Mouse (Mus musculus): ENCODE measurements around the gene Pkhd1.

- TF ChIP-seq POLR2A (IDR thresholded peaks at IDR 0.05; ENCODE audit: borderline replicate concordance, low read depth, low read length) (no peak), CTCF (IDR thresholded peaks at IDR 0.05; ENCODE audit: low read depth, low read length) (no peak)
Observed at GRCm38 (mm10) chr1:20470770-20471169, 147.1 kb downstream of the Pkhd1 start.

Measured in bone marrow macrophage, adult 2 months (primary cell).